Mouse (Mus musculus): Measurements from ENCODE around the gene Utrn. TPM values are rescaled to one million over a fixed set of nuclear protein-coding genes. Genes with fewer than 3 reads are reported as not detected.

Gene Utrn
- total and polyA plus RNA-seq, 2 experiments from 2014 or later: 48.4 to 61.6 TPM

DNA sequence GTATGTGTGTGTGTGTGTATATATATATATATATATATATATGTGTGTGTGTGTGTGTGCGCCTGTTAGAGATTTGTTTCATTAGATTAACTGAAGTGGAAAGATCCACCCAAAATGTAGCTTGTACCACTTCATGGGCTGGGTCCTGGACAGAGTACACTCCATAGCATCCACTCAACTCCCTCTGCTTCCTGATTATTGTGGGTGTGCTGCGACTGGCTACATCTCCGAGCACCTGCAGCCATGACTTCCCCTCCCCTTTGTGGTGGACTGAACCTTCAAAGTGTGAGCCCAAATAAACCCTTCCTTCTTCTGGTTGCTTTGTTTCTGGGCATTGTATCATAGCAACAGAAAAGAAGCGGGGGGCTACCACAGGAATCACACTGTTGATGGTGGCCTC lies 6.2 kb upstream of the Utrn start:
- 90% methylated on average over 4 of the region's 4 CpGs for WGBS
- Histone ChIP-seq H3K4me1 (ENCODE audit: control insufficient read depth, insufficient read depth) (0 out of 2 replicates have a peak, but pooled peaks cover 3% of the 10 kb centered on the region), H3K9me3 (replicated peaks; ENCODE audit: control insufficient read depth, low read length) (no peaks in the 10 kb centered on the region), H3K27me3 (ENCODE audit: control insufficient read depth, insufficient read depth, low read length) (no peaks in the 10 kb centered on the region), H3K36me3 (replicated peaks; ENCODE audit: control insufficient read depth, insufficient read depth, low read length) (no peaks in the 10 kb centered on the region), H3K4me2 (ENCODE audit: low read depth, low read length) (no peak overlapping the region), H3K9ac (replicated peaks; ENCODE audit: low read depth, low read length) (no peak overlapping the region), H3K27ac (ENCODE audit: low read depth) (no peak overlapping the region), H3K4me3 (ENCODE audit: low read depth, low read length) (no peak overlapping the region)
- ATAC-seq (ENCODE audit: insufficient read depth, low read depth): no peak
- no peak for TF ChIP-seq EP300 (IDR thresholded peaks at IDR 0.05; ENCODE audit: low read depth)
- no peak for TF ChIP-seq CTCF (IDR thresholded peaks at IDR 0.05; ENCODE audit: low read depth)
- no peak for DNase-seq (ENCODE audit: low spot score)

DNA sequence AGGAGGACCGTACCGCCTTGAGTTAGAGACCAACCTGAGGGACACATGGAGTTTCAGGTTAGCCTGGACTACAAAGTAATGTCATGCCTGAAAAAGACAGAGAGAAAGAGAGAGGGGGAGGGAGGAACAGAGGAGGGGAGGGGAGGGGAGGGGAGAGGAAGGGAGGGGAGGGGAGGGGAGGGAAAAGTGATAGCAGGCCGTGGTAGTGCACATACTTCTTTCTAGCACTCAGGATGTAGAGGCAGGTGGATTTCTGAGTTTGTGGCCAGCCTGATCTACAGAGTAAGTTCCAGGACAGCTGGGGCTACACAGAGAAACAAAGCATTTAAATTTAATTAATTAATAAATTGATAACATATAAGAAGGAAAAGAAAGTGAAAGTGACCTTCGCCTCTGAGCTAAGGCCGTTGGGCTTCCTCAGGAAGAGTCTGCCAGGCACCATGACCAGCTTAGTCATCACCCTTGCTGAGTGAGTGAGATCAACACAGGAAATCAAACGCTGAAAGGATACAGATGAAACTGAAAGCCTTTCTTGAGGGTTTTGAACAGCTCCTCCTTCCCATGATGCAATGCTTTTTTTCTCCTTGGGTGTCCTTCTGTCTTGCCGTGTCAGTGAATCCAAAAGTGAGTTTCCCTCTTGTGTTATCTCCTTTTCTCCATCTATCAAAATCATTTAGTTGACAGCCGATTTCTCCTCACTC lies 5.6 kb upstream of the Utrn start:
- H3K4me2 ChIP-seq (ENCODE audit: low read depth, low read length): no peak overlapping the region
- ATAC-seq (ENCODE audit: insufficient read depth, low read depth) (peak; percentile 65), DNase-seq (ENCODE audit: low spot score) (peak; percentile 48)
- H3K27ac ChIP-seq (ENCODE audit: low read depth): no peak overlapping the region
- H3K9ac ChIP-seq (replicated peaks; ENCODE audit: low read depth, low read length): no peak overlapping the region
- H3K4me3 ChIP-seq (ENCODE audit: low read depth, low read length): no peak overlapping the region
- no peaks in the 10 kb centered on the region for H3K27me3 ChIP-seq (ENCODE audit: control insufficient read depth, insufficient read depth, low read length)
- TF ChIP-seq CTCF (IDR thresholded peaks at IDR 0.05; ENCODE audit: low read depth) (no peak), EP300 (IDR thresholded peaks at IDR 0.05; ENCODE audit: low read depth) (no peak)
- H3K4me1 ChIP-seq (ENCODE audit: control insufficient read depth, insufficient read depth): 0 out of 2 replicates have a peak, but pooled peaks cover 3% of the 10 kb centered on the region
- H3K36me3 ChIP-seq (replicated peaks; ENCODE audit: control insufficient read depth, insufficient read depth, low read length): no peaks in the 10 kb centered on the region
- 56% methylated on average over 8 of the region's 8 CpGs for WGBS
- no peaks in the 10 kb centered on the region for H3K9me3 ChIP-seq (replicated peaks; ENCODE audit: control insufficient read depth, low read length)

DNA sequence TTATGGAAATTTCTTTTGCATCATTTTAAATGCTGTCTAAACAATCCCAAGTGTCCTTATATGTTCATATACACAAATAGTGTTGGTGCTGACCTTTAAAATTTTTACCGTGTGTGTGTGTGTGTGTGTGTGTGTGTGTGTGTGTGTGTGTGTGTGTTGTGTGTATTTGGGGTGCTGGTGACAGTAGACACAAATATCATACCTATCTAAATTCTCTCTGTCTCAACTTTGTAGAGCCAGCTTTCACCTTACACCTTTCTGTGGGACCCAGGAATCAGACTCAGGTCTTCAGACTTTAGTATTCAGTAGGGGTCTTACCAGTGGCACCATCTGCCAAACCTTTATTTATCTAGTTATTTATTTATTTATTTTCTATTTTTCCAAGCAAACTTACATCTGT lies 681 bp upstream of the Utrn start:
- Histone ChIP-seq H3K4me2 (ENCODE audit: low read depth, low read length) (peak overlapping the region; percentile 94), H3K9ac (replicated peaks; ENCODE audit: low read depth, low read length) (no peak overlapping the region; the same call in 1 of the 2 replicates), H3K4me3 (ENCODE audit: low read depth, low read length) (peak overlapping the region; percentile 73), H3K27me3 (ENCODE audit: control insufficient read depth, insufficient read depth, low read length) (no peaks in the 10 kb centered on the region), H3K4me1 (ENCODE audit: control insufficient read depth, insufficient read depth) (0 out of 2 replicates have a peak, but pooled peaks cover 4% of the 10 kb centered on the region), H3K9me3 (replicated peaks; ENCODE audit: control insufficient read depth, low read length) (no peaks in the 10 kb centered on the region), H3K36me3 (replicated peaks; ENCODE audit: control insufficient read depth, insufficient read depth, low read length) (no peaks in the 10 kb centered on the region), H3K27ac (ENCODE audit: low read depth) (no peak overlapping the region)
- no peak for ATAC-seq (ENCODE audit: insufficient read depth, low read depth)
- 30% methylated on average over 1 of the region's 1 CpGs for WGBS
- TF ChIP-seq EP300 (IDR thresholded peaks at IDR 0.05; ENCODE audit: low read depth): no peak
- no peak for TF ChIP-seq CTCF (IDR thresholded peaks at IDR 0.05; ENCODE audit: low read depth)
- no peak for DNase-seq (ENCODE audit: low spot score)

DNA sequence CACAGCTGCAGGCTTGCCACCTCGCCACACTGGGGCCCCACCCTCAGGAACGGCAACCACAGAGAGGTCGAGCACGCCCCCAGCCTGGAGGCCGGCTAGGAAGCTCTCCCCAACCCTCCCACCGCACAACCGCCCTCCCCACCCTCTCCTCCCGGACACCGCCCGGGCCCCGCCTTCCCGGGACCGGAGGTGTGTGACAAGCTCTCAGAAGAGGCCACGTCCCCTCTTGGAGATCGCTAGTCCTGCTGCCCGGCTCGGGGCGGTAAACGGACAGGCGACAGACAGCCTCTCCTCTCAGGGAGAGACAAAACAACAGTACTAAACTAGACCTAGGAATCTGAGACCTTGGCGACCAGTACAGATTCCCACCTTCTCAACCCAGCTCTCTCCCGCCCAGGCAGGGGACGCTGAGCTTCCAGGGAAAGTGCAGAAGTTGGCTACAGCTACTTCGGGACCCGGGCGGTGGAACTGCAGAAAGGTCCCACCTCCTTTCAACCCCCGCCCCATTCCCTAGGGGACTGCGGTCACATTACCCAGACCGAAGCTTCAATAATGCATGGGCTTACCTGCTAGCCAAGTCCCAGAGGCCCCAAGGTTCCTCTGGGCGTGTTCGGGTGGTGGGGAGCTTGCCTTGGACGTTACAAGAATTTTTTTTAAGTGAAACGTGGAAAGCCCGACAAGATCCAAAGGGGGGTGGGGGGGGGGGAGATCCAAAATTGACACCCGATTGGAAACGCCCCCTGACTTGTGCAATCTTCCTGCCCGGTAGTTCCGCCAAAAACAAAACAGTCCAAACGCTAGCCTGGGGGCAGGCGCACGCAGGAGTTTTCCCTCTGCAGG lies 756 bp downstream of the Utrn start:
- Histone ChIP-seq H3K9me3 (replicated peaks; ENCODE audit: control insufficient read depth, low read length) (no peaks in the 10 kb centered on the region), H3K27ac (ENCODE audit: low read depth) (peak overlapping the region; percentile 96), H3K36me3 (replicated peaks; ENCODE audit: control insufficient read depth, insufficient read depth, low read length) (no peaks in the 10 kb centered on the region), H3K4me1 (ENCODE audit: control insufficient read depth, insufficient read depth) (0 out of 2 replicates have a peak, but pooled peaks cover 4% of the 10 kb centered on the region), H3K27me3 (ENCODE audit: control insufficient read depth, insufficient read depth, low read length) (no peaks in the 10 kb centered on the region), H3K4me2 (ENCODE audit: low read depth, low read length) (peak overlapping the region; percentile 94), H3K9ac (replicated peaks; ENCODE audit: low read depth, low read length) (peak overlapping the region; percentile 82), H3K4me3 (ENCODE audit: low read depth, low read length) (peak overlapping the region; percentile 73)
- TF ChIP-seq CTCF (IDR thresholded peaks at IDR 0.05; ENCODE audit: low read depth) (no peak), EP300 (IDR thresholded peaks at IDR 0.05; ENCODE audit: low read depth) (no peak)
- ATAC-seq (ENCODE audit: insufficient read depth, low read depth): peak; percentile 78
- DNase-seq (ENCODE audit: low spot score): peak; percentile 89
- WGBS: under 1% methylated on average over 41 of the region's 41 CpGs

DNA sequence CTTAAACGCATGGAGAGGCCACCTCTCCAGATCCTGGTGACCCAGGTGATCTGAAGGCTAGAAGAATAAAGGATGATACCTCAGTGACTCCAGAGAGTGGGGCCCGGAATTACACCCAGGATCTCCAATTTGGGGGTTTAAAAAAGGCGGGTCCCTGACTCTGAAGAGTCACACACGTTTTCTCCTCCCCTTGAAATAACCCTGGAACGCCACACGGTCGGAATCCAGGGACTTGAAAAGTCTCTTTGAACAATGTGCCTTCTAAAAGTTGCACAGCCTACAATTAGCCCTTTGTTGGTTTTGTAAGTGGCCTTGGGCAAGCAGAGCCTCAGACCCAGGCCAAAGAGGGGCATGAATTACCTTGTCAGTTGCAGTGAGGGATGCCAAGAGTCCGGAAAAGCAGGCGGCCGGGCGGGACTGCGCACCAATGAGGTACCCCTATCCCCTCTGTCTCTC lies 1.4 kb downstream of the Utrn start:
- DNase-seq (ENCODE audit: low spot score): no peak
- under 1% methylated on average over 12 of the region's 12 CpGs for WGBS

More for the DNA sequence above, 1.4 kb downstream of the Utrn start:
- H3K4me3 ChIP-seq (ENCODE audit: low read depth, low read length): peak overlapping the region; percentile 73
- H3K4me2 ChIP-seq (ENCODE audit: low read depth, low read length): peak overlapping the region; percentile 94
- 0 out of 2 replicates have a peak, but pooled peaks cover 4% of the 10 kb centered on the region for H3K4me1 ChIP-seq (ENCODE audit: control insufficient read depth, insufficient read depth)
- peak overlapping the region; percentile 82 for H3K9ac ChIP-seq (replicated peaks; ENCODE audit: low read depth, low read length)
- no peak for ATAC-seq (ENCODE audit: insufficient read depth, low read depth)
- H3K27ac ChIP-seq (ENCODE audit: low read depth): peak overlapping the region; percentile 96
- H3K36me3 ChIP-seq (replicated peaks; ENCODE audit: control insufficient read depth, insufficient read depth, low read length): no peaks in the 10 kb centered on the region
- no peaks in the 10 kb centered on the region for H3K27me3 ChIP-seq (ENCODE audit: control insufficient read depth, insufficient read depth, low read length)
- H3K9me3 ChIP-seq (replicated peaks; ENCODE audit: control insufficient read depth, low read length): no peaks in the 10 kb centered on the region
- no peak for TF ChIP-seq CTCF (IDR thresholded peaks at IDR 0.05; ENCODE audit: low read depth)
- TF ChIP-seq EP300 (IDR thresholded peaks at IDR 0.05; ENCODE audit: low read depth): no peak; the same call in 1 of the 2 replicates
